Comparison of ENCODE assay signal across 8 mouse cellular contexts in the genomic region with DNA sequence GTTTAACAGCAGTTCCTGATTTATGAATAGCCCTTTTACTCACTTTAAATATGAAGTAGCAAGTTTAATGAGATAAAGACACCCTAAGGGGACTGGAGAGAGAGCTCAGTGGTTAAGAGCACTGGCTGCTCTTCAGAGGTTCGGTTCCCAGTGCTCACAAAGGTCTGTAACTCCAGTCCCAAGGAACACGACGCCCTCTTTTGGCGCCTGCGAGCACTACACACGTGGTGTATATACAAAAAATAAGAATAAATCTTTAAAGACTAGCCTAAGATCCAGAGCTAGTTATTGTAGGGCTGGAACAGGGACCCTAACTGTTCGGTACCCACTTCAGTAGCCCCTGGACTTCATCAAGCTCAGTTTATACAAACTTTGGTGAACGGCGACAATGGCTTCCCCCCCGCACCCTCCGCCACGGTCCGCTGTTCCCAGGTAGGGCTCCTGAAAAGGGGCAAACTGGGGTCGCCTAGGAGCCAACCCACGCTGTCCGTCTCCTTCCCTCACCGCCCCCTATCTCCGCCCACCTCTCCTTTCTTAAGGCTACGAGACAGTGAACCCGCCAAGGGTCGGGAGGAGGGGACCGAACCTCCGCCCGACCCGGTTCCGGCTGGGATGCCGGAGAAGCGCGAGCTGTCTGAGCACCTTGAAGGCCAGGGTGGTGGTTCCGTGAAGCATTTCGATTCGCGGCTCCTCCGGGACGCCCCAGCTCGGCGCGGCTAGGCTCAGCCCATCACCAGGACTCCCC. TPM values are rescaled to one million over a fixed set of nuclear protein-coding genes. Genes with fewer than 3 reads are reported as not detected.
DNase-seq lines count a peak whose midpoint lies in the region; ATAC-seq and TF ChIP-seq lines count a peak whose summit lies in the region.

No protein-coding gene starts in this region.

- no peaks in the 10 kb centered on the region for H3K9me3 ChIP-seq in hindbrain, embryonic 14.5 days (ENCODE audit: control insufficient read depth, low read length)

- WGBS in cerebellum, adult 2 months: 1% methylated on average over 38 of the region's 38 CpGs
- WGBS in hindbrain, embryonic 14.5 days: 2% methylated on average over 38 of the region's 38 CpGs

- ATAC-seq in hindbrain, embryonic 14.5 days (ENCODE audit: low FRiP score): peak; percentile 70
- ATAC-seq in megakaryocyte progenitor cell, adult 5-6 weeks (replicated peaks; ENCODE audit: poor library complexity): peak; percentile 38

- no peak for TF ChIP-seq CTCF in cerebellum, adult 2 months (IDR thresholded peaks at IDR 0.05; ENCODE audit: borderline replicate concordance, insufficient read depth, low read depth, low read length)

- H3K9ac ChIP-seq in hindbrain, embryonic 14.5 days: peak overlapping the region; percentile 88

- intact Hi-C loops in left cerebral cortex, postnatal 10 days (cut with DNase I): loop anchor here (5.0 kb wide), 1 partner anchor 35 kb away; no protein-coding TSS in a partner anchor

- H3K4me3 ChIP-seq in cerebellum, adult 2 months (replicated peaks; ENCODE audit: insufficient read depth, low read depth, low read length): peak overlapping the region; percentile 85
- H3K4me3 ChIP-seq in hindbrain, embryonic 14.5 days (replicated peaks; ENCODE audit: low read length): peak overlapping the region; percentile 66

- DNase-seq in cerebellum, adult 2 months: no peak
- no peak for DNase-seq in cerebellum, adult 9-11 months
- DNase-seq in thymus, postnatal 0 days (ENCODE audit: low spot score): peak; percentile 31
- DNase-seq in thymus, postnatal 10 days (ENCODE audit: low spot score in 2 of 2): no peak
- no peak for DNase-seq in hindbrain, embryonic 14.5 days (ENCODE audit: low spot score)
- no peak for DNase-seq in layer of hippocampus, postnatal 36 days
- DNase-seq in left cerebral cortex, postnatal 10 days (ENCODE audit: extremely low spot score in 1 of 2, low spot score in 2 of 2): no peak

- peak overlapping the region; percentile 71 for H3K4me2 ChIP-seq in hindbrain, embryonic 14.5 days (replicated peaks)

- H3K4me1 ChIP-seq in cerebellum, adult 2 months (ENCODE audit: control insufficient read depth, insufficient read depth, low read length): no peaks in the 10 kb centered on the region; the same call in 1 of the 2 replicates
- H3K4me1 ChIP-seq in hindbrain, embryonic 14.5 days (replicated peaks; ENCODE audit: control insufficient read depth, insufficient read depth, low read length): peaks cover 13% of the 10 kb centered on the region; the same call in 1 of the 2 replicates

- H3K27ac ChIP-seq in cerebellum, adult 2 months (ENCODE audit: insufficient read depth, low read length): peak overlapping the region; percentile 61; the same call in 1 of the 2 replicates
- peak overlapping the region; percentile 83 for H3K27ac ChIP-seq in hindbrain, embryonic 14.5 days

- TF ChIP-seq POLR2A in cerebellum, adult 2 months (IDR thresholded peaks at IDR 0.05; ENCODE audit: borderline replicate concordance, insufficient read depth, low read length): no peak

- no peaks in the 10 kb centered on the region for H3K27me3 ChIP-seq in cerebellum, adult 2 months (ENCODE audit: control insufficient read depth, insufficient read depth, low read length)
- no peaks in the 10 kb centered on the region for H3K27me3 ChIP-seq in hindbrain, embryonic 14.5 days (ENCODE audit: control insufficient read depth, insufficient read depth, low read length)

- peaks cover 37% of the 10 kb centered on the region for H3K36me3 ChIP-seq in hindbrain, embryonic 14.5 days (replicated peaks; ENCODE audit: control insufficient read depth, insufficient read depth)

RNA-seq across cellular contexts. Expression of gene Psmb5, which starts 0.5 kb away (rescaled TPM):
- polyA plus RNA-seq in cerebellum, adult 2 months (2012; rRNA removed): 221 and 225 TPM in 2 replicates
- polyA plus RNA-seq in thymus, postnatal 0 days (2015; fragmentation: Nextera tagmentation; extraction: Ambion mirVana): 387 and 424 TPM in 2 replicates
- polyA plus RNA-seq in hindbrain, embryonic 14.5 days (2014; fragmentation: Nextera tagmentation; extraction: Ambion mirVana): 422 and 425 TPM in 2 replicates
- total RNA-seq in megakaryocyte progenitor cell, adult 5-6 weeks (2015): 189 and 217 TPM in 2 replicates
- total RNA-seq in megakaryocyte progenitor cell, adult 5-6 weeks (2017): 58.9 and 64.6 TPM in 2 replicates
- 100 to 1,000 TPM; 203 to 230 TPM for total RNA-seq in layer of hippocampus, postnatal 36 days (2021)
- 100 to 1,000 TPM; 196 to 203 TPM for total RNA-seq in left cerebral cortex, postnatal 10 days (2021)

RNA-seq across cellular contexts. Expression of gene Psmb11, which starts 3.9 kb away (rescaled TPM):
- 0.10 TPM in 1 of 2 replicates, not detected in the other for polyA plus RNA-seq in cerebellum, adult 2 months (2012; rRNA removed)
- polyA plus RNA-seq in thymus, postnatal 0 days (2015; fragmentation: Nextera tagmentation; extraction: Ambion mirVana): 82.4 and 117 TPM in 2 replicates
- 0.16 TPM in 1 of 2 replicates, not detected in the other for polyA plus RNA-seq in hindbrain, embryonic 14.5 days (2014; fragmentation: Nextera tagmentation; extraction: Ambion mirVana)
- not detected in 2 replicates for total RNA-seq in megakaryocyte progenitor cell, adult 5-6 weeks (2015)
- total RNA-seq in megakaryocyte progenitor cell, adult 5-6 weeks (2017): 0.04 TPM in 1 of 2 replicates, not detected in the other
- under 1 TPM; 0.23 to 0.27 TPM for total RNA-seq in layer of hippocampus, postnatal 36 days (2021)
- total RNA-seq in left cerebral cortex, postnatal 10 days (2021): not detected

RNA-seq across cellular contexts. Expression of gene 4931414P19Rik, which starts 11.5 kb away (rescaled TPM):
- polyA plus RNA-seq in cerebellum, adult 2 months (2012; rRNA removed): 3.2 and 4.0 TPM in 2 replicates
- polyA plus RNA-seq in thymus, postnatal 0 days (2015; fragmentation: Nextera tagmentation; extraction: Ambion mirVana): 4.7 and 5.0 TPM in 2 replicates
- 3.1 and 3.7 TPM in 2 replicates for polyA plus RNA-seq in hindbrain, embryonic 14.5 days (2014; fragmentation: Nextera tagmentation; extraction: Ambion mirVana)
- total RNA-seq in megakaryocyte progenitor cell, adult 5-6 weeks (2015): 6.9 and 14.0 TPM in 2 replicates
- total RNA-seq in megakaryocyte progenitor cell, adult 5-6 weeks (2017): 5.1 TPM in 2 replicates
- total RNA-seq in layer of hippocampus, postnatal 36 days (2021): 1 to 10 TPM; 4.7 to 5.5 TPM
- 1 to 10 TPM; 3.6 to 5.8 TPM for total RNA-seq in left cerebral cortex, postnatal 10 days (2021)

RNA-seq across cellular contexts. Expression of gene Gm17606, which starts 23.4 kb away (rescaled TPM):
- not detected in 2 replicates for polyA plus RNA-seq in cerebellum, adult 2 months (2012; rRNA removed)
- not detected in 2 replicates for polyA plus RNA-seq in thymus, postnatal 0 days (2015; fragmentation: Nextera tagmentation; extraction: Ambion mirVana)
- not detected in 2 replicates for polyA plus RNA-seq in hindbrain, embryonic 14.5 days (2014; fragmentation: Nextera tagmentation; extraction: Ambion mirVana)
- total RNA-seq in megakaryocyte progenitor cell, adult 5-6 weeks (2015): not detected in 2 replicates
- not detected in 2 replicates for total RNA-seq in megakaryocyte progenitor cell, adult 5-6 weeks (2017)
- not detected for total RNA-seq in layer of hippocampus, postnatal 36 days (2021)
- total RNA-seq in left cerebral cortex, postnatal 10 days (2021): not detected

RNA-seq across cellular contexts. Expression of gene Cdh24, which starts 23.8 kb away (rescaled TPM):
- polyA plus RNA-seq in cerebellum, adult 2 months (2012; rRNA removed): 7.6 and 10.3 TPM in 2 replicates
- 5.2 and 5.4 TPM in 2 replicates for polyA plus RNA-seq in thymus, postnatal 0 days (2015; fragmentation: Nextera tagmentation; extraction: Ambion mirVana)
- polyA plus RNA-seq in hindbrain, embryonic 14.5 days (2014; fragmentation: Nextera tagmentation; extraction: Ambion mirVana): 10.5 and 12.2 TPM in 2 replicates
- 0.39 and 0.62 TPM in 2 replicates for total RNA-seq in megakaryocyte progenitor cell, adult 5-6 weeks (2015)
- 0.71 and 0.92 TPM in 2 replicates for total RNA-seq in megakaryocyte progenitor cell, adult 5-6 weeks (2017)
- 10 to 100 TPM; 23.6 to 24.5 TPM for total RNA-seq in layer of hippocampus, postnatal 36 days (2021)
- 10 to 100 TPM; 11.8 to 15.4 TPM for total RNA-seq in left cerebral cortex, postnatal 10 days (2021)
